Mouse (Mus musculus) megakaryocyte-erythroid progenitor cell, adult 5-6 weeks (primary cell): ENCODE measurements at regions not wholly inside any gene's neighbourhood (a gene's known extent, or its start where the extent isn't known, plus 50 kb on each side); places are given as distances from the start of the nearest gene placed in this dataset.

Experiments used
- ATAC-seq: replicated peaks from 2 replicates; pipeline ENCODE4 v1.8.0; 2016; ENCODE audit warnings: mild to moderate bottlenecking, inconsistent platforms; ENCODE audit not compliant: severe bottlenecking, poor library complexity, low FRiP score, low TSS enrichment

- ATAC-seq, result no peak
Observed at GRCm38 (mm10) chr15:96944741-96945140, 111.0 kb downstream of the Slc38a4 start.

DNA sequence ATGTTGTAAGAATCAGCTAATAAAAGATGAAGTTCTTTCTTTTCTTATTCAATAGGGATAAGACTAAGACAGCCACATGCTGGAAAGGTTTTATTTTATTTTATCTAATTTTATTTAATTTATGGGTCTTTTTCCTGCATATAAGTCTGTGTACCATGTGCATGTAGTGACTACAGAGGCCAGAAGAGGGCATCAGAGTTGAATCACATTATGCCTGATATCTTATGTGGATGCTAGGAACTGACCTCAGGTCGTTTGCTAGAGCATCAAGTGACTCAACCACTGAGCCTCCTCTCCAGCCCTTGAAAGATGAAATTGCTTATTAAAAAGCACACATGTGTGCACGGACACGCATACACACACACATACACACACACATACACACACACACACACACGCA lies 113.1 kb downstream of the Slc38a4 start:
- 0 out of 2 replicates have a peak, but pooled peaks have one; percentile 41 for ATAC-seq

DNA sequence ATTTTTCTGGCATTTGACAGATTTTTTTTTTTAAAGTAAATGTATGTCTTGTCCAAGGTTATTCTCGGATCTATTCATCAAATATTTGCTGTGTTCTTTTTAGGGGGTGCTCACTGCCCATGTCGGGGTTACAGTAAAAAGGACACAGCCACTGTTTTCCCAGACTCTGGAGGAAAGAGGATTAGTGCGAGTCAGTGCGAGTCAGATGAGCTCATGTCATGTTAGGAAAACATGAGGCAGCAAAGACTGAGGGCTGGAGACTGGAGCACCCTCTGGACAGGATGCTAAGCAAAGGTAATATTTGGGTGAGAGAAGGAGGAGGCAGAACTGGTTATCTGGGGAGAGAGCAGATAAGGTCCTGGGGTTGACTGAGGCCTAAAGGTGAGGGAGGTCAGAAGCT lies 117.3 kb downstream of the Slc38a4 start:
- no peak for ATAC-seq

GRCm38 (mm10) chr15:96937623-96938022 lies 118.1 kb downstream of the Slc38a4 start:
- no peak for ATAC-seq

DNA sequence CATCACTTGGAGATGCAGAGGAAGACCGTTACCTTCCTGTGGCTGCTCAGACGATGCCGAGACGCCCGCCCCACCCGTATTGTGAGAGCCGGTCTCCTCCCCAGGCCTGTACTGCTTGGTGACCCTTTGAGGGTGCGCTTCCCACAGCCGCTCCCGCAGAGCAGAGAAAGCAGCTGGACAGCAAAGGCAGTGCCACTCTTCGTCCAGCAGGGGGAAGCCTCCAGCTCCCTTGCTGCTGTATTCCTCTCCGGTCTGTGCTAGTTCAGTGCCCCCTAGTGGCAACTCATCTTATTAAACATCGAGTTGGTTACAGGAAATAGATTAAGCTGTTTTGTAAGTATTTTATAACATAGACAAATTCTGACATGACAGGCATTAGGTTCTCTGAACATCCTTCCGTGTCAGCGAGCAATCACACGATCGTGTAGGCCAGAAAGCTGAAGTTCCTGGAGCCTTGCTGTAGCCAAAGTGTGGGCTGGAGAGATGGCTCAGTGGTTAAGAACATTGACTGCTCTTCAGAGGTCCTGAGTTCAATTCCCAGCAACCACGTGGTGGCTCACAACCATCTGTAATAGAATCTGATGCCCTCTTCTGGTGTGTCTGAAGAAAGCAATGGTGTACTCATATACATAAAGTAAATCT lies 118.9 kb downstream of the Slc38a4 start:
- peak; percentile 99 for ATAC-seq

GRCm38 (mm10) chr15:96936216-96936615 lies 119.5 kb downstream of the Slc38a4 start:
- ATAC-seq, result no peak

DNA sequence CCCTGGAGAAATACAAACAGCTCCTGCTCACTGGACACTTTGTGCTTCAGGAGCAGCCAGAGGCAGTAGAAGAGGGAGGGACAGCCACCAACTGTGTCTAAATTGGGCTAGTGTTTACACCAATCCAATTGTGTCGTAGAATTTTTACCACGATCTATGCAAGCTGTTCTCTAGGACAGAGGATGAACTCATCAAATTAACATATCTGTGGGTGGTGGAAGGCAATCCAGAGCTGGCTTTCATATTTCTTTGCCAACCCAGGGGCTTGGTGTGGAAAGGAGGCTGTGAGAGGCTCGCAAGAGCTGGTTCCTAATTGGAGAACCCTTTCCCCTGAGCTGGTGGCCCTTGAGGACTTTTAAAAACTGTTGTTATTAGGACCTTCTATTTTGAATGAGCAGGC lies 122.3 kb downstream of the Slc38a4 start:
- no peak for ATAC-seq

DNA sequence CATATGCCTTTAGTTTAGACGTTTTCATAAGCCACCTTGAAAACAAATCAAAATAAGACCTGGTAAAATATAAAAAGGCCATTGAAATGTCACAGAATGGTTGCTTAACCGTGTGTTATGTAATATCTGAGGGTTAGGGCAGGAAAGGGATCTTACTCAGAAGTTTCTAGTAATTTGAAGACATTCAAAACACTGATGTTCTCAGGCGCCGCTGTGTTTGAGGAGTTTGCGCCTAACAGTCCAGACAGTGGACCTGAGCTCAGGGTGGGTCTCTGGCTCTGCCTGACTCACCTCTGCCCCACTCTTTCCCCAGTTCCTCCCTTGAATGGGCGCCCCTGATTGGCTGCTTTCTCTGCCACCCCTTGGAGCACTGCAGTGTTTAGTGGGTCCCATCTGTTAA lies 125.2 kb downstream of the Slc38a4 start:
- no peak for ATAC-seq

- ATAC-seq, result no peak
Observed at GRCm38 (mm10) chr15:96929788-96930187, 126.0 kb downstream of the Slc38a4 start.

DNA sequence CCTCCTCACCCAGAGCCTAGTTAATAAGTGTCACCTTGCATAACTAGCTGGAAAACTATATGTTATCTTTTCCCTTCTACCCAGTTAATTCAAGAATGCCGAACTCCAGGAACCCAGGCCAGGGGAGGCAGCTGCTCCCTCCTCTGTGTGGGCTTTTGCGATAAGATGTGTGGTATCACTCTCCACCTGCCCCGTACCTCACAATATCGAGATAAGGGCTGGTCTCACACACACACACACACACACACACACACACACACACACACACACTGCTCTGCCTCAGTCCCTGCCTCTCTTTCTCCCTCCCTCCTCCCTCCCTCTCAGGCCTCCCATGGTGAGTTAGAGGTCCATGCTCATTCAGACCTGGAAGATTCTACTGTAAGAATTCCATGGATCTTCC lies 127.1 kb downstream of the Slc38a4 start:
- ATAC-seq, result peak; percentile 60

DNA sequence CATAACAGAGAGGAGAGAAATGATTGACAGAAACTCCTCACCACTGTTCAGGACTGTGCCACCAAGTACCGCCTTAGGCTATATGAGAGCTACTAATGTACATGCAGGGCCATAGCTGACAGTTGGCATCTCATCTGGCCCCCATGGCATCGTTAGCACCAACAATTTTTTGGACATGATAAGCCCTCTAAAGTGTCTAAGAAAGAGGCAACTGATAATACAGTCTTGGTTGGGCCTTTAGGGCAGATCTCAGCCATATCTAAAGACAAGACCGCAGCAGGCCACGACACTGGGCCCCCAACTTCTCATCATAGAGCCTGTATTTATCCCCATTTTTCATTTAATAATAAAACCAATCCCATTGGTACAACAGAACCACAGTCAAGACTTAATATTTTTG lies 128.1 kb downstream of the Slc38a4 start:
- peak; percentile 64 for ATAC-seq

DNA sequence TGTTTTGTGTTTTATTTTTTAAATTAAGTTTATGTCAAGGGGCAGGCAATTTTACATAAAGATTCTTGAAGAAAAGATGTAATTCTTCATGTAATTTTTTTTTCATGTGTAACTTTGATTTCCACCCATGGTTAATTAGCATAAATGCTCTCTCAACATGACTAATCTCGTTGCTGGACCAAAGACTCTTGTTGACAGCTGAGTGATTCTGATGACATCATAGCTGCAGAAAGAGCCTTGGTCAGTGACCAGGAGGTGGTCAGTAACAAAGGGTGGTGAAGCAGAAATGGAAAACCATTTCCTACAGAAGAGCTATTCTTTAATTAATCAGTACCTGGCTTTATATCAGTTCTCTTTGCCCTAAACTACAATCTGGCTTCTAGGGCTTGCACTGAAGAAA lies 129.1 kb downstream of the Slc38a4 start:
- ATAC-seq, result no peak

GRCm38 (mm10) chr15:96916586-96916985 lies 139.2 kb downstream of the Slc38a4 start:
- no peak for ATAC-seq

DNA sequence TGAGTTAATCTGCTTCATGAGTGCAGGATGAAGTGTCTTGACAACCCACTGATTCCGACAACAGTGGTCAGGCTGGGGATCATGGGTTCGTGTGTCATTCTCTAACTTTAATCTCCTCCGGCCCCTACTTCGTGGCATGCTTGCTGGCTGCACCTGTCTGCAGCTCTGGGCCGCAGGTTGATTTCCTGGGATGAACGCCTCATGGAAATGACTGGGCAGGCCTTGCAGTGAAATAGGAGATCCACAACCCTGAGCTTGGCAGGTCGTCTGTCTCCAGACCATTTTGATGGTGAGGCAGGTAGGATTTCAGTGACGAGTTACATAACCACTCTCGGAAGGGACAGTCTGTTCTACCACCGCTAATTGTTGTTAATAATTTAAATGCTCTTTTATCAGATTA lies 140.2 kb downstream of the Slc38a4 start:
- no peak for ATAC-seq

DNA sequence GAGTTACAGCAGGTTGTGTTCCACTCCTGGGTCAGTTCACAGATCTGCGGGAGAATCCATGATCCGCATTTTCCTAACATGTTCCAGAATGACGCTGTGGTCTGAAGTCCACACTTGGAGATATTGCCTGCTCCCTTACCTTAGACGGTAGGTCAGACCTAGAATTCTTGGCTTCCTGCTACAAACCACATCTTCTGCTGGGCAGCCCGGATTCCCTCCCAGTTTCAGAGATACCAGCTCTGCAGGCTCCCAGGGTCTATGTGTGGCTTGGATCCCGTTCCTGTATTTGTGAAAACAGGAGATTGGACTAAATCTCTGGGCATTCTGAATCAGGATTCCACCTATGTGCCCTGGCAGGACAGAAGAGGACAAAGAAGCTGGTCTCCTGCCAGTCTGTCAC lies 140.8 kb downstream of the Slc38a4 start:
- ATAC-seq, result no peak

DNA sequence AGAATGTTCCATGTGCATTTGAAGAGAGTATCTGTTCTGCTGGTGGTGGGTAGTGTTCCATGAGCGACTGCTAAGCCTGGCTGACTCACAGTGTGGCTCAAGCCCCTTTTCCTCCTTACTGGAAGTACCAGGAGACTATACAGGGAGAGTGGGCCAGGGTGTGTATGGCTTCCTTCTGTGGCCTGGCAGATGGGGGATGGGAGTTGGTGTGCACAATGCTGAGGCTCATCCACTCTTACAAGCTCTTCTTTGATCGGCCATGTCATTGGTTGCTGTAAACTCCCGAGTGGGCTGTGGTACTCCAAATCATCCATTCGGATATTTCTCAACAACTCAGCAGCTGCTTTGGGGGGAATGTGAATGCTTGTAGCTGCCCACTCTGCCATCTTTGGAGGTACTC lies 150.2 kb downstream of the Slc38a4 start:
- no peak for ATAC-seq

GRCm38 (mm10) chr15:96903461-96903860 lies 152.3 kb downstream of the Slc38a4 start:
- no peak for ATAC-seq

- no peak for ATAC-seq
Observed at GRCm38 (mm10) chr15:96902781-96903180, 153.0 kb downstream of the Slc38a4 start.

DNA sequence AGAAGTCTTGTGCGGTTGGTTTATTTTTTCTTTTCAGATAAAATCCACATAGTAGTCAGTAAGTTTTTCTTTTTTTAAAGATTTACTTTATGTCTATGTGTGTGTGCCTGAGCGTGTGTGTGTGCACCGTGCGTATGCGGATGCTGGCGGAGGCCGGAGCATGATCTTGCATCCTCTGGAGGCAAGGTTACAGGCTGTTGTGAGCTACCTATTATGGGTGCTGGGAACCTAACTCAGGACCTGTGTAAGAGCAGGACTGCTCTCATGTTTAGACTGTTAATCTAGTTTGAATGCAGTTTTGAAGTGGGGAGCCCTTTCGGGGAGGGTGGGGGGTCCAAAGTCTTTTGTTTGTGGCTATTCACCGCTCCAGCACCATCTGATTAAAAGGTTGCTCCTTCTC lies 154.1 kb downstream of the Slc38a4 start:
- no peak for ATAC-seq

- no peak for ATAC-seq
Observed at GRCm38 (mm10) chr15:96898285-96898684, 157.5 kb downstream of the Slc38a4 start.

GRCm38 (mm10) chr15:96884901-96885300 lies 170.9 kb downstream of the Slc38a4 start:
- ATAC-seq, result no peak

GRCm38 (mm10) chr15:96883754-96884153 lies 172.0 kb downstream of the Slc38a4 start:
- no peak for ATAC-seq
